Mouse (Mus musculus) embryo, embryonic 11.5 days (tissue): ENCODE data around the gene Tspan9.

Source experiments
- DNase-seq: peaks from one replicate; pipeline ENCODE4 v3.0.0-alpha.2; 2012; ENCODE audit warnings: low read depth, low spot score

The Tspan9 gene

GRCm38 (mm10) chr6:127981176-127981575 is 162.2 kb downstream of the Tspan9 start:
- no peak for DNase-seq

GRCm38 (mm10) chr6:127980381-127981045 is 162.9 kb downstream of the Tspan9 start:
- no peak for DNase-seq

- DNase-seq: no peak
These were observed 163.6 kb downstream of the Tspan9 start for GRCm38 (mm10) chr6:127979831-127980230.

- no peak for DNase-seq
These were observed 164.5 kb downstream of the Tspan9 start for GRCm38 (mm10) chr6:127978941-127979340.

GRCm38 (mm10) chr6:127976695-127977094 is 166.7 kb downstream of the Tspan9 start:
- DNase-seq: no peak

- DNase-seq: peak; percentile 13
These were observed 169.4 kb downstream of the Tspan9 start for GRCm38 (mm10) chr6:127974000-127974399.

- DNase-seq: no peak
These were observed 169.8 kb downstream of the Tspan9 start for GRCm38 (mm10) chr6:127973553-127973952.

- DNase-seq: no peak
These were observed 171.5 kb downstream of the Tspan9 start for GRCm38 (mm10) chr6:127971931-127972330.

GRCm38 (mm10) chr6:127970848-127971247 is 172.5 kb downstream of the Tspan9 start:
- DNase-seq: no peak

GRCm38 (mm10) chr6:127970120-127970519 is 173.3 kb downstream of the Tspan9 start:
- peak; percentile 67 for DNase-seq

GRCm38 (mm10) chr6:127969709-127970108 is 173.7 kb downstream of the Tspan9 start:
- DNase-seq: no peak

GRCm38 (mm10) chr6:127965497-127965896 is 177.9 kb downstream of the Tspan9 start:
- DNase-seq: no peak

GRCm38 (mm10) chr6:127960203-127960602 is 183.2 kb downstream of the Tspan9 start:
- DNase-seq: no peak

- no peak for DNase-seq
These were observed 187.2 kb downstream of the Tspan9 start for GRCm38 (mm10) chr6:127956172-127956571.

- DNase-seq: no peak
These were observed 190.3 kb downstream of the Tspan9 start for GRCm38 (mm10) chr6:127953071-127953470.

GRCm38 (mm10) chr6:127949885-127950284 is 193.5 kb downstream of the Tspan9 start:
- no peak for DNase-seq

GRCm38 (mm10) chr6:127948656-127949055 is 194.7 kb downstream of the Tspan9 start:
- DNase-seq: no peak

GRCm38 (mm10) chr6:127945725-127946124 is 197.7 kb downstream of the Tspan9 start:
- DNase-seq: peak; percentile 64

- no peak for DNase-seq
These were observed 201.0 kb downstream of the Tspan9 start for GRCm38 (mm10) chr6:127942421-127942820.

- DNase-seq: no peak
These were observed 208.3 kb downstream of the Tspan9 start for GRCm38 (mm10) chr6:127935105-127935504.

GRCm38 (mm10) chr6:127933841-127934240 is 209.6 kb downstream of the Tspan9 start:
- DNase-seq: no peak

GRCm38 (mm10) chr6:127932697-127933096 is 210.7 kb downstream of the Tspan9 start:
- DNase-seq: peak; percentile 26

- DNase-seq: no peak
These were observed 214.7 kb downstream of the Tspan9 start for GRCm38 (mm10) chr6:127928682-127929081.

- DNase-seq: no peak
These were observed 217.5 kb downstream of the Tspan9 start for GRCm38 (mm10) chr6:127925915-127926314.
